Mouse (Mus musculus): ENCODE data around the gene A930004D18Rik. TPM values are rescaled to one million over a fixed set of nuclear protein-coding genes. Genes with fewer than 3 reads are reported as not detected.

Gene A930004D18Rik
- 0.36 TPM for polyA plus RNA-seq (2015; fragmentation: Illumina TruSeq; extraction: RNeasy Lipid Tissue Mini Kit (QIAGEN cat#74804); ENCODE audit: insufficient read depth, low replicate concordance)

DNA sequence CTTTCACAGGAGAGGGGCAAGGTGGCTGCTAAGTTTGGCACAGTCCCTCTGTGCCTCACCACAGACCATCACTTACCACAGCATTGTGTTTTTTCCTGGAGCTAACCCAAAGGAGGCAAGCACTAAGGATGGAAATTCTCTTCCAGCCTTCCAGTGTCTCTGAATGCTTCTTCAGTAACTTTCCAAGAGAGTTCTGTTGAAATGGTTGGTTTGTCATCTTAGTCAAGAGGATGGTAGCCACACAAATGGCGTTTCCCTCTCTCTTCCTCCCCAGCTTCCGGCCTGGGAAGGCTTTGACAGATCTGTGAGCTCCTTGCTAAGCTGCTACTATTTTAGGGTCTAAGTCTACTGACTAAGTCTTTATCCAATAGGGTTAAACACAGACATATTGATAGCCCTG is at the start of gene A930004D18Rik:
A930004D18Rik (minus strand) TSS at position 247 of the 400 bp plus-strand sequence.

DNA sequence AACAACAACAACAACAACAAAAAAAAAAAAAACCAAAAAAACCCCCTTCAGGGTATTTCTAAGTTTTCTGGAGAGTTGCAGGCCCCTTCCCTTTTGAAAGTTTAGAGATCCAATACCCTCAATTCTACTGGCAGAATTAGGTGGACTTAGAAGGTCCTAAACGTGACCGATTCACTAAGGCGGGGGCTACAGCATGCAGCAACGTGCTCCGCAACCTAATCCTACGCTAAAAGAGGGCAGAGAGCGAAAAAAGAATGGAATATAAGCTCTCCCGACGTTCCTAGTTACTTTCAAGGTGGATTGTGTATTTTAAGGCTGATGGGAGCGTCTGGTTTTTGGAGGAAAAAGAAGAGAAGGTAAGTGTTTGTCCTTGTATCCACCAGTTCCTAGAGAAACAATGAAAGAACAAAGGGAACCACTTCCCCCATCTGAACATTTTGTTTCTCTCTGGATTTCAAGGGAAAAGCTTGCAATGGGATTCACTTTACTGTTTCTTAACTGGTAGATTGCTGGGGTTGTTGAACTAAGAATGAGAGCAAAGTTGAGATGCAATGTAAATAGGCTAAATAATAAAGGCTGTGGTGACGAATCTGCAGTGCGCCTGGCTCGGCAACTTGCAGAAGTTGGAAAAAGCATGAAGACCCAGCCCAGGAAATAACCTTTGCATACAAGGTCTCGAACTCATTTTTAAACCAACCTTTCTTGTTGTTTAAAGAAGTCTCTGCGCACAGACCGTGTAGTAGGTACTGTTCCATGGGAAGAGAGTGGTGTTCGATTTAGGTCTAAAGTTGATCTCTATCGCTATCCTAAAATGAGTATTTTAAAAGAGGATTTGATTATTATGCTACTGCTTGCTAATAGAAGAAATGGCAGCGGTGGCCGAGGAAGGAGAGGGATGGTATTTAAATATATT is 17.7 kb upstream of the A930004D18Rik start, which contains the start of gene Mllt10:
Mllt10 (plus strand) TSS at position 222 of the 913 bp plus-strand sequence.

DNA sequence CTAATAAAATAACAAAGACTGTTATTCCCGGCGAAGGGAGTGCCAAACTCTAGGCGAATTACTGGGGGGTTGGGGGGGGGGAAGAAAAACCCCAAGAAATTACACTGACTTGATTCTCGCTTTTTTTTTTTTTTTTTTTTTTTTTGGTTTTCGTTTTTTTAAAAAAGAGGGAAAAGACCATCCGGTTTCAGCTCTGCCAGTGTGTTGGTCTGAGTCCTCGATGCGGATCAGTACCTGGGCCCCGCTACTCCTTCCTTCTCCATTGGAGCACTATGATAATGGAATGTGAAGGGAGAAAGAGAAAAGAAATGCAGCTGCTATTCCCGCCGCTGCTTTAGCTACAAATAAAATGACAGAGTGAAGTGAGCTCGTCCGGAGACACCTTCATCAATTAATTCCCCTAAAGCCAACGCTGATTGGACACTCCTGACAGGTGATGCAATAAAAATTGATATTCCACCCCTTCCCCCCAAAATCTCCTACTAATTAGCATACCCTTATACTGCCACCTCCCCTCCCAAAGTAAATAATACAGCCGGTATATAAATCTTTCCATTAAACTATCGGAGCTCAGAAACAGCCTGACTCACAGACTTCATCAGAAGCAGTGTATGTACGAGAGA is 11.0 kb upstream of the A930004D18Rik start, which contains the start of gene Skida1:
Skida1 (minus strand) TSS at position 599 of the 623 bp plus-strand sequence.

DNA sequence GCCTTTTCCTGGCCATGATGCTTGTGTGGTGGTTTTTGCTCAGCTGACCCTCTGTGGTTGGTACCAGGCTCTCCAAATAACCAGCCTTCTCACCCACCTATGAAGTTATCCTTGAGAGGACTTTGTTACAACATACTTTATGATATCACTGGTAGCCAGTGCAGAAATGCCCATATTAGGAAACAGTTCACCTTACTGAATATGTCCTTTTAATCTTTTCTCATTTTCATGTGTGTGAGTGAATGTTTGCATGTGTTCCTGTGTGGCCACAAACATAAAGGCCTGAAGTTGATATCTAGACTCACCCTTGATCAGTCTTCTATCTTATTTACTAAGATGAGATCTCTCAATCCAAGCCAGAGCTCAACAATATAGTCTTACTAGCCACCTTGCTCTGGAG is 40.7 kb downstream of the A930004D18Rik start, which contains the start of gene H2al2a:
H2al2a (minus strand) TSS at position 101 of the 400 bp plus-strand sequence.

Other genes with a start within 250 kb of the A930004D18Rik start
- gene H2al2a, start 40.8 kb downstream of the A930004D18Rik start, polyA plus RNA-seq (2015; fragmentation: Illumina TruSeq; extraction: RNeasy Lipid Tissue Mini Kit (QIAGEN cat#74804); ENCODE audit: insufficient read depth, low replicate concordance) = not detected
- 0.93 TPM for gene Skida1, start 11.3 kb upstream of the A930004D18Rik start, polyA plus RNA-seq (2015; fragmentation: Illumina TruSeq; extraction: RNeasy Lipid Tissue Mini Kit (QIAGEN cat#74804); ENCODE audit: insufficient read depth, low replicate concordance)
- gene Mllt10, start 17.5 kb upstream of the A930004D18Rik start, polyA plus RNA-seq (2015; fragmentation: Illumina TruSeq; extraction: RNeasy Lipid Tissue Mini Kit (QIAGEN cat#74804); ENCODE audit: insufficient read depth, low replicate concordance) = 47.3 TPM

Measured in spleen, adult 10 weeks (tissue).